Mouse (Mus musculus): ENCODE measurements at regions not wholly inside any gene's neighbourhood (a gene's known extent, or its start where the extent isn't known, plus 50 kb on each side); places are given as distances from the start of the nearest gene placed in this dataset.

- DNase-seq (ENCODE audit: low spot score in 2 of 2), result no peak
Measured at GRCm38 (mm10) chr11:82589761-82590160, 174.4 kb downstream of the Cct6b start.

- DNase-seq (ENCODE audit: low spot score in 2 of 2), result no peak
Measured at GRCm38 (mm10) chr11:82588744-82589143, 175.4 kb downstream of the Cct6b start.

GRCm38 (mm10) chr11:82579841-82580415 is 184.2 kb downstream of the Cct6b start:
- peak in 1 of 2 experiments; percentile 48 for DNase-seq (ENCODE audit: low spot score in 2 of 2)

GRCm38 (mm10) chr11:82576019-82576418 is 187.3 kb downstream of the Tmem132e start:
- DNase-seq (ENCODE audit: low spot score in 2 of 2), result no peak

- DNase-seq (ENCODE audit: low spot score in 2 of 2), result no peak
Measured at GRCm38 (mm10) chr11:82573126-82573525, 184.4 kb downstream of the Tmem132e start.

GRCm38 (mm10) chr11:82571525-82571924 is 182.8 kb downstream of the Tmem132e start:
- no peak for DNase-seq (ENCODE audit: low spot score in 2 of 2)

- no peak for DNase-seq (ENCODE audit: low spot score in 2 of 2)
Measured at GRCm38 (mm10) chr11:82569819-82570218, 181.1 kb downstream of the Tmem132e start.

GRCm38 (mm10) chr11:82568219-82568676 is 179.5 kb downstream of the Tmem132e start:
- no peak for DNase-seq (ENCODE audit: low spot score in 2 of 2)

- no peak for DNase-seq (ENCODE audit: low spot score in 2 of 2)
Measured at GRCm38 (mm10) chr11:82567014-82567685, 178.4 kb downstream of the Tmem132e start.

- no peak for DNase-seq (ENCODE audit: low spot score in 2 of 2)
Measured at GRCm38 (mm10) chr11:82566092-82566491, 177.4 kb downstream of the Tmem132e start.

GRCm38 (mm10) chr11:82564181-82564580 is 175.5 kb downstream of the Tmem132e start:
- DNase-seq (ENCODE audit: low spot score in 2 of 2), result peak in 1 of 2 experiments; percentile 61

GRCm38 (mm10) chr11:82542028-82542427 is 153.3 kb downstream of the Tmem132e start:
- DNase-seq (ENCODE audit: low spot score in 2 of 2), result no peak

GRCm38 (mm10) chr11:82541376-82541775 is 152.7 kb downstream of the Tmem132e start:
- DNase-seq (ENCODE audit: low spot score in 2 of 2), result no peak

GRCm38 (mm10) chr11:82537931-82538330 is 149.2 kb downstream of the Tmem132e start:
- no peak for DNase-seq (ENCODE audit: low spot score in 2 of 2)

GRCm38 (mm10) chr11:82523200-82523802 is 134.6 kb downstream of the Tmem132e start:
- no peak for DNase-seq (ENCODE audit: low spot score in 2 of 2)

GRCm38 (mm10) chr11:82521383-82521782 is 132.7 kb downstream of the Tmem132e start:
- DNase-seq (ENCODE audit: low spot score in 2 of 2), result peak in 1 of 2 experiments; percentile 42

- DNase-seq (ENCODE audit: low spot score in 2 of 2), result no peak
Measured at GRCm38 (mm10) chr11:82518691-82519090, 130.0 kb downstream of the Tmem132e start.

GRCm38 (mm10) chr11:82514526-82515144 is 125.9 kb downstream of the Tmem132e start:
- DNase-seq (ENCODE audit: low spot score in 2 of 2), result no peak

GRCm38 (mm10) chr11:82508564-82508963 is 119.9 kb downstream of the Tmem132e start:
- DNase-seq (ENCODE audit: low spot score in 2 of 2), result no peak

Measured in left cerebral cortex, adult 8-10 months (tissue).